Mouse (Mus musculus) monocyte, adult 5-6 weeks (primary cell): ENCODE measurements around the gene Nipa2. TPM values are rescaled to one million over a fixed set of nuclear protein-coding genes. Genes with fewer than 3 reads are reported as not detected.

Experiments used
- total RNA-seq: library from RNA; stranded (forward); fragments of 200-1000, 200-491, 200-594 nt; gene quantifications from 3 replicates; pipeline ENCODE4 v1.2.3, GENCODE M21; 2017

The Nipa2 gene
- total RNA-seq, 1 experiment from 2014 or later: 45.5 TPM

Other genes starting within 250 kb of the Nipa2 start
- gene Siglech, start 194.3 kb downstream of the Nipa2 start, total RNA-seq: 0.53 to 1.6 TPM in 2 of 3 replicates, not detected in the other
- 26.8 to 39.9 TPM (median 34.7 TPM) in 3 replicates for gene Tubgcp5, start 168.3 kb downstream of the Nipa2 start, total RNA-seq
- 93.0 to 117 TPM (median 105 TPM) in 3 replicates for gene Cyfip1, start 120.7 kb downstream of the Nipa2 start, total RNA-seq
- gene Nipa1, start 57.5 kb upstream of the Nipa2 start, total RNA-seq: 0.68 TPM in 1 of 3 replicates, not detected in the others
- gene Herc2, start 87.7 kb upstream of the Nipa2 start, total RNA-seq: 61.9 to 106 TPM (median 66.8 TPM) in 3 replicates